Mouse (Mus musculus) myocyte (in vitro differentiated cells): ENCODE results near the gene Klhl8. TPM values are rescaled to one million over a fixed set of nuclear protein-coding genes. Genes with fewer than 3 reads are reported as not detected.
"Not testable (repeated sequence)": the region's sequence is repeated elsewhere in the genome, so short reads cannot be mapped to it uniquely, and the experiment has no call there.

Experiments
- H3K27me3 ChIP-seq: one replicate; pipeline ENCODE4 v1.6.1; 2011; ENCODE audit not compliant: control insufficient read depth, insufficient read depth, insufficient read length
- H3K36me3 ChIP-seq: one replicate; pipeline ENCODE4 v1.6.1; 2011; ENCODE audit not compliant: control insufficient read depth, insufficient read depth
- H3K4me2 ChIP-seq: one replicate; pipeline ENCODE4 v1.6.1; 2011; ENCODE audit warnings: low read depth, control low read depth
- H3K4me3 ChIP-seq: one replicate; pipeline ENCODE4 v1.5.1; 2011; ENCODE audit warnings: mild to moderate bottlenecking, control low read depth, moderate library complexity
- H3K79me2 ChIP-seq: one replicate; pipeline ENCODE4 v1.6.1; 2011; ENCODE audit not compliant: control insufficient read depth, insufficient read depth
- H3ac ChIP-seq: one replicate; pipeline ENCODE4 v1.6.1; 2011; ENCODE audit not compliant: control insufficient read depth, insufficient read length
- CEBPB ChIP-seq: IDR thresholded peaks from 2 replicates; pipeline ENCODE4 v1.6.1; 2011; ENCODE audit warnings: mild to moderate bottlenecking, moderate library complexity; ENCODE audit not compliant: poor library complexity, insufficient read depth, severe bottlenecking
- E2F4 ChIP-seq: IDR thresholded peaks from one replicate; pipeline ENCODE4 v1.6.1; 2011; ENCODE audit warnings: mild to moderate bottlenecking, control low read depth, moderate library complexity; ENCODE audit not compliant: insufficient read depth
- MAX ChIP-seq: IDR thresholded peaks from one replicate; pipeline ENCODE4 v1.6.1; 2011; ENCODE audit warnings: low read depth, mild to moderate bottlenecking, control low read depth
- MYOD1 ChIP-seq, 3 experiments: IDR thresholded peaks; one replicate each; pipeline ENCODE4 v1.6.1; 2011; ENCODE audit warnings: control low read depth in 2 of 3, low read depth in 2 of 3, mild to moderate bottlenecking in 2 of 3, moderate library complexity in 1 of 3; ENCODE audit not compliant: insufficient read length in 2 of 3, control insufficient read depth in 1 of 3
- MYOG ChIP-seq, 3 experiments: IDR thresholded peaks; one replicate each; pipeline ENCODE4 v1.6.1; 2011; ENCODE audit warnings: control low read depth in 2 of 3, low read depth in 2 of 3, mild to moderate bottlenecking in 2 of 3; ENCODE audit not compliant: insufficient read length in 2 of 3, control insufficient read depth in 1 of 3, insufficient read depth in 1 of 3
- POLR2A ChIP-seq: IDR thresholded peaks from one replicate; pipeline ENCODE4 v1.6.1; 2011; ENCODE audit warnings: low read depth, mild to moderate bottlenecking, control low read depth, moderate library complexity; ENCODE audit not compliant: insufficient read length
- POLR2AphosphoS2 ChIP-seq: IDR thresholded peaks from one replicate; pipeline ENCODE4 v1.6.1; 2011; ENCODE audit warnings: low read depth, control low read depth; ENCODE audit not compliant: insufficient read length
- REST ChIP-seq: IDR thresholded peaks from one replicate; pipeline ENCODE4 v1.6.1; 2011; ENCODE audit warnings: mild to moderate bottlenecking, control low read depth, moderate library complexity; ENCODE audit not compliant: insufficient read depth, insufficient read length
- SRF ChIP-seq: IDR thresholded peaks from one replicate; pipeline ENCODE4 v1.6.1; 2011; ENCODE audit warnings: low read depth; ENCODE audit not compliant: control insufficient read depth, insufficient read length
- TCF12 ChIP-seq: IDR thresholded peaks from one replicate; pipeline ENCODE4 v1.6.1; 2011; ENCODE audit warnings: mild to moderate bottlenecking, control low read depth; ENCODE audit not compliant: poor library complexity, insufficient read depth, severe bottlenecking
- TCF3 ChIP-seq: IDR thresholded peaks from one replicate; pipeline ENCODE4 v1.6.1; 2011; ENCODE audit warnings: low read depth, control low read depth; ENCODE audit not compliant: insufficient read length
- USF1 ChIP-seq: IDR thresholded peaks from one replicate; pipeline ENCODE4 v1.6.1; 2011; ENCODE audit warnings: low read depth, mild to moderate bottlenecking, control low read depth, moderate library complexity
- polyA plus RNA-seq: library from polyadenylated mRNA; unstranded; fragments of >200 nt; fragmentation: generic; extraction: Trizol; gene quantifications from one replicate; pipeline ENCODE4 v1.2.1, GENCODE M21; 2012; ENCODE audit warnings: missing spikeins

Gene Klhl8
- polyA plus RNA-seq, 1 experiment: 7.2 TPM

GRCm38 (mm10) chr5:103939856-103940255 lies 28.8 kb upstream of the Klhl8 start:
- Histone ChIP-seq H3K36me3 (no peaks in the 10 kb centered on the region), H3K79me2 (no peaks in the 10 kb centered on the region), H3ac (no peak overlapping the region), H3K27me3 (peaks cover 11% of the 10 kb centered on the region), H3K4me3 (no peak overlapping the region), H3K4me2 (no peak overlapping the region)
- no peak for TF ChIP-seq TCF3
- no peak for TF ChIP-seq TCF12
- no peak for TF ChIP-seq MYOD1 (IDR thresholded peaks at IDR 0.05; ENCODE audit: control insufficient read depth in 1 of 3, insufficient read length in 2 of 3, low read depth in 2 of 3)
- TF ChIP-seq USF1: no peak
- TF ChIP-seq MAX: no peak
- TF ChIP-seq CEBPB: no peak
- no peak for TF ChIP-seq E2F4
- no peak for TF ChIP-seq POLR2A
- no peak for TF ChIP-seq POLR2AphosphoS2
- no peak for TF ChIP-seq MYOG (IDR thresholded peaks at IDR 0.05; ENCODE audit: control insufficient read depth in 1 of 3, insufficient read depth in 1 of 3, insufficient read length in 2 of 3, low read depth in 2 of 3)
- TF ChIP-seq REST: no peak
- no peak for TF ChIP-seq SRF

GRCm38 (mm10) chr5:103939350-103939652 lies 28.2 kb upstream of the Klhl8 start:
- no peaks in the 10 kb centered on the region for H3K79me2 ChIP-seq
- peaks cover 11% of the 10 kb centered on the region for H3K27me3 ChIP-seq
- H3K4me2 ChIP-seq: no peak overlapping the region
- no peak for TF ChIP-seq MAX
- no peak for TF ChIP-seq MYOG (IDR thresholded peaks at IDR 0.05; ENCODE audit: control insufficient read depth in 1 of 3, insufficient read depth in 1 of 3, insufficient read length in 2 of 3, low read depth in 2 of 3)
- TF ChIP-seq REST: no peak
- TF ChIP-seq TCF12: no peak
- no peak for TF ChIP-seq CEBPB
- TF ChIP-seq TCF3: no peak
- TF ChIP-seq SRF: no peak
- no peak for TF ChIP-seq POLR2AphosphoS2
- no peak overlapping the region for H3ac ChIP-seq
- H3K4me3 ChIP-seq: no peak overlapping the region
- H3K36me3 ChIP-seq: no peaks in the 10 kb centered on the region

- TF ChIP-seq REST: no peak
- no peak for TF ChIP-seq MYOD1 (IDR thresholded peaks at IDR 0.05; ENCODE audit: control insufficient read depth in 1 of 3, insufficient read length in 2 of 3, low read depth in 2 of 3)
- TF ChIP-seq MYOG (IDR thresholded peaks at IDR 0.05; ENCODE audit: control insufficient read depth in 1 of 3, insufficient read depth in 1 of 3, insufficient read length in 2 of 3, low read depth in 2 of 3): no peak
- no peak for TF ChIP-seq MAX
- TF ChIP-seq E2F4: no peak
- no peak for TF ChIP-seq POLR2AphosphoS2
- no peak for TF ChIP-seq SRF
- no peak for TF ChIP-seq POLR2A
- TF ChIP-seq TCF3: no peak
- no peak for TF ChIP-seq TCF12
- TF ChIP-seq CEBPB: no peak
- no peak for TF ChIP-seq USF1
- no peak overlapping the region for H3K4me2 ChIP-seq
Observed at GRCm38 (mm10) chr5:103938547-103939349, 27.7 kb upstream of the Klhl8 start.

DNA sequence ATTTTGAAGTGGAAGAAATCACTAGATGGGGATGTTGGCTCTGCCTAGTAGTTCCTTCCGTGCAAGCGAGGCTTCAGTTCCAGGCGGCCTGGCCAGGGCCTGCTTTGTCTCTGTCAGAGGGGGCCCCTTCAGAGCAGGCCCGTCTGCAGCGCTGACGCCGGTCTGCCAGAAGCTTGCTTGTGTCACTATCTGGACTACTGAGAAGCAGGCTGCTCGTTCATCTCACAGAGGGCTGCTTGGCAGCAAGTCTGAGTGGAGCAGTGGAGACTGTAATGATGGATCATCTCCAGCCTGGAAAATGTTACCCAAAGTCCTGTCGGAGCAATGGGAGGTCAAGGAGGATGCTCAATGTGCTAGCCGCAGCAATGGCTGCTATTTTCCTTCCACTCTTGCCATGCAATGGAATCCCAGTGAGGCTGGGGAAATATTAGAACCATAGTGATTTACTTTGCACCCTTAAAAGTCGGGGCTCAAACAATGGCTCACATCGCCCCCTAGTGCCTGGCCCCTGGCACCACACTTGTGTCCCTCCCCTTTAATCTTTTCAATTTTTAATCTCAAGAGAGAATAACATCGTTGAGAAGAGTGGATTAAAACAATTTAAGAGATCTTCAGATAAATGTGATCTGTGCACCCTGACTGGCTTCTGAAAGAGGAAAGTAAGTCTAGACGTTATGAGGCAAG lies 26.0 kb upstream of the Klhl8 start:
- Histone ChIP-seq H3K36me3 (no peaks in the 10 kb centered on the region), H3K79me2 (no peaks in the 10 kb centered on the region), H3ac (no peak overlapping the region), H3K4me3 (no peak overlapping the region), H3K4me2 (no peak overlapping the region), H3K27me3 (peaks cover 11% of the 10 kb centered on the region)
- TF ChIP-seq CEBPB (no peak), USF1 (no peak), TCF12 (no peak), TCF3 (no peak), SRF (no peak), MYOG (IDR thresholded peaks at IDR 0.05; ENCODE audit: control insufficient read depth in 1 of 3, insufficient read depth in 1 of 3, insufficient read length in 2 of 3, low read depth in 2 of 3) (no peak), POLR2A (no peak), POLR2AphosphoS2 (no peak), MAX (no peak), MYOD1 (IDR thresholded peaks at IDR 0.05; ENCODE audit: control insufficient read depth in 1 of 3, insufficient read length in 2 of 3, low read depth in 2 of 3) (no peak), REST (no peak), E2F4 (no peak)

More at GRCm38 (mm10) chr5:103938547-103939349, 27.7 kb upstream of the Klhl8 start:
- H3K4me3 ChIP-seq: no peak overlapping the region
- H3K27me3 ChIP-seq: peaks cover 11% of the 10 kb centered on the region
- H3K36me3 ChIP-seq: no peaks in the 10 kb centered on the region
- H3ac ChIP-seq: no peak overlapping the region
- H3K79me2 ChIP-seq: no peaks in the 10 kb centered on the region

DNA sequence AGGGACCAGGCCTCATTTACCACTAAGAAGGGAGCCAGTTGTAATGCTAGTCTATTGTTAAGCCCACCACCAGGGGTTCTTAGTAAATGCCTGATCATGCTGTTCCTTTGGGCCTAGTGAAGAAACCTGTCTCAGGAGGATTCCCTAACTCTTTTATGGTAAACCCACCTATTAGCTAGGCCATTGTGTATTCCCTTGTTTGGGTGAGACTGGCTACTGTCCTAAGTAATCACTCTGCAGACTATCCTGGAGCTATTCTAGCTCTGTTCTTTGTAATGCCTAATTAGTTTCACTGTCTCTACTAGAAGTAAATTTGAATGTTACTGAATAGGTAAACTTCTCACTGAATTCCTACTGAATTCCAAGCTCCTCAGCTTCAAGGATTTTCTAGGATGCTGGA lies 20.9 kb upstream of the Klhl8 start:
- H3K79me2 ChIP-seq: not testable (repeated sequence)

More for the DNA sequence above, 20.9 kb upstream of the Klhl8 start:
- H3K27me3 ChIP-seq, H3K4me2 ChIP-seq, H3K36me3 ChIP-seq, H3K4me3 ChIP-seq, H3ac ChIP-seq: not testable (repeated sequence)
